Mouse (Mus musculus): ENCODE measurements around the gene Anxa11. TPM values are rescaled to one million over a fixed set of nuclear protein-coding genes. Genes with fewer than 3 reads are reported as not detected.
A peak's percentile ranks its signal among the peaks of the same experiment; 100 is the strongest.

The Anxa11 gene
- 32.0 and 34.2 TPM in 2 replicates for polyA plus RNA-seq (2015; fragmentation: Nextera tagmentation; extraction: Ambion mirVana)

DNA sequence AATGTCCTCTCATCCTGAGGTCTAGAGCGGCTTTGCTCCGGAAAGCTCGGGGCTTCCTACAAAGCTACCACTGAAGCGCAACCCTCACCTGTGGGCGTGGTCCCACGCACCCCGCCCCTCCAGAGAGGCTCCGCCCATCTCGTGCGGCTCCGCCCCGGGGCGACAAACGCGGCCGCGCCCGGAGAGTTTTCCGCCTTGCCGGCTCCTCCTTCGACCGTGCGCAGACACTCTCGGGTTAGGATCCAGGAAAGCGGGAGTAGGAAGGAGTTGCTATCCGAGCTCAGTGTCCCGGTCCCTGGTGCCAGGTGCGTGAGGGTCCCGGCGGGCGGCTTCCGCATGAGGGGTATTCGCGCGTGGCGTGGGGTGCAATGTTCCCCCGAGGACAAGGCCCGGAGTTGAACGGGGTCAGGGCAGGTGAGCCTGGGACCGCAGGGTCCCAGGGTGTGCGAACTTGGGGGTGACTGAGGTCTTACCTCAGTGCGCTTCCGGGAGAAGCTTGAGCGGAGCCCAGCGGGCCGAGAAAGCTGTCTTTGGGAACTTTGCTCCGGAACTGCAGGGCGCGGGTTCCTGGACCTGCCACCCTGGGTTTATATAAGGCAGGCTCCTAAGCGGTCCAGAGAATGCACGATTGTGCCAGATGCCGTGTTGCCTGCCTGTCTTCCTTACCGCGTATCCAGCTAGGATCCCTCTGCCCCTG is at the start of gene Anxa11:
TSS of gene Anxa11 (plus strand) at position 166 of the 697 bp plus-strand sequence.
- WGBS, result under 1% methylated on average over 54 of the region's 54 CpGs
- Histone ChIP-seq H3K4me2 (ENCODE audit: low read depth, low read length) (peak within 1 kb of the TSS; percentile 85), H3K4me1 (replicated peaks; ENCODE audit: control insufficient read depth, insufficient read depth, low read length) (peaks cover 8% of the 10 kb centered on the region), H3K9me3 (ENCODE audit: control insufficient read depth, low read length) (no peaks in the 10 kb centered on the region), H3K36me3 (ENCODE audit: control insufficient read depth, insufficient read depth, low read length) (no peaks in the 10 kb centered on the region), H3K27ac (ENCODE audit: low read length) (peak within 1 kb of the TSS; percentile 32; the same call in 1 of the 2 replicates), H3K27me3 (ENCODE audit: control insufficient read depth, insufficient read depth, low read depth, low read length) (no peaks in the 10 kb centered on the region), H3K4me3 (ENCODE audit: low read length) (peak within 1 kb of the TSS; percentile 69), H3K9ac (ENCODE audit: low read length) (peak within 1 kb of the TSS; percentile 81)
- peak; percentile 91 for ATAC-seq (ENCODE audit: low read depth)

DNA sequence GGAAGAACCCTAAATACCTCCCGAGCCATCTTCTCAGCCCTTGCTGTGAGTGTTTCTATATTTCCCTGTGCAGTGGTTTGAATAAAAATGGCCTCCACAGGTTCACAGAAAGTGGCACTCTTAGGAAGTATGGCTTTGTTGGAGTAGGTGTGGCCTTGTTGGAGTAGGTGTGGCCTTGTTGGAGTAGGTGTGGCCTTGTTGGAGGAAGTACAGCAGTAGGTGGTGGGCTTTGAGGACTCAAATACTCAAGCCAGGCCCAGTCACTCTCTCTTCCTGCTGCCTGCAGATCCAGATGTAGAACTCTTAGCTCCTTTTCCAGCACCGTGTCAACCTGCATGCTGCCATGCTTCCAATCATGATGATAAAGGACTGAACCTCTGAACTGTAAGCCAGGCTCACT is 47.6 kb upstream of the Anxa11 start:
- Histone ChIP-seq H3K36me3 (ENCODE audit: control insufficient read depth, insufficient read depth, low read length) (no peaks in the 10 kb centered on the region), H3K27ac (ENCODE audit: low read length) (no peak overlapping the region)
- 99% methylated on average over 2 of the region's 2 CpGs for WGBS

DNA sequence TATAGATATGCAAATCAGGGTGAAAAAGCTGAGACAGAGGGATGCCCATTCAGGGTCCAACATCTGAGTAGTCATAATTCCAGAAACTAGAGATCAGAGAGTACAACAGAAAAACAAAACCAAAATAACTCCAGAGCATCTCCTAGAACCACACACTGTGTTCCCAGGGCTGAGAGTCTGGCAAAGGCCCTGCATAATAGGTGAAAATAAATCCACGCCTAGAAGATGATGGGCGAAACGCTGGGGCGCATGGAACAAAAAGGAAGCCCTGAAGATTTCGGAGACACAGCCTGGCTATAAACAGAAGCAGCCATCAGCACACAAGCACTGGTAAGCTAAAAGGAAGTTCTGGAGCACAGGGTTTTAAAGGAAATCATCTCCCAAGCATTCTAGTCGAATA is 46.9 kb upstream of the Anxa11 start:
- Histone ChIP-seq H3K9ac (ENCODE audit: low read length) (no peak overlapping the region), H3K4me2 (ENCODE audit: low read depth, low read length) (no peak overlapping the region), H3K36me3 (ENCODE audit: control insufficient read depth, insufficient read depth, low read length) (no peaks in the 10 kb centered on the region)

More for the DNA sequence above, 47.6 kb upstream of the Anxa11 start:
- no peak overlapping the region for H3K4me3 ChIP-seq (ENCODE audit: low read length)
- no peaks in the 10 kb centered on the region for H3K27me3 ChIP-seq (ENCODE audit: control insufficient read depth, insufficient read depth, low read depth, low read length)
- no peak for ATAC-seq (ENCODE audit: low read depth)
- H3K9me3 ChIP-seq (ENCODE audit: control insufficient read depth, low read length), result no peaks in the 10 kb centered on the region
- no peak overlapping the region for H3K4me2 ChIP-seq (ENCODE audit: low read depth, low read length)
- no peak overlapping the region for H3K9ac ChIP-seq (ENCODE audit: low read length)
- H3K4me1 ChIP-seq (replicated peaks; ENCODE audit: control insufficient read depth, insufficient read depth, low read length), result 0 out of 2 replicates have a peak, but pooled peaks cover 5% of the 10 kb centered on the region

DNA sequence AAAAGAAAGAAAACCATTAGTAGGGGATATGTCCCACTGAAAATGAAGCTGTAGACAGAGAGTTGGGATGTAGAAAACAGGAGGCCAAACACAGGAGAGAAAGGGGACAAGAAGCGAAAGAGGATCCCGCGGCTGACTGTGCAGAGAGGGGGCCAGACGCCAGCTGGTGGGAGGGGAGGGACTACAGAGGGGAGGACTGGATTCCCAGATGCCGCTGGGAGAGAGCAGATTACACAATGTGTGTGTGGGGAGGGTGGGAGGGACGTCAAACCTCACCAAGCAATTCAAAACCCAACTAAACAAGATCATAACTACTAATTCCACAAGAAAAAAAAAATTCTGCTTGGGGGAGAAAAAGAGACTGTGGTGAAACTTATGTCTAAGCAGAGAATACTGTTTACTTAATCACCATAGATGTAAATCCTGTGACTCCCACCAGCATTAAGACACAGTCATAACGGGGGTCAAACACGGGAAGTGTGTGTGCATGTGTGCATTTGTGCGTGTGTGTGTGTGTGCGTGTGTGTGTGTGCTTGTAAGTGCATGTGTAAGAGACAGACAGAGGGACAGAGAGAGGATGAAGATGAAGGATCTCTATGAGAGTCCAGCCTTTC is 46.3 kb upstream of the Anxa11 start:
- H3K4me1 ChIP-seq (replicated peaks; ENCODE audit: control insufficient read depth, insufficient read depth, low read length), result peaks cover 3% of the 10 kb centered on the region; the same call in 1 of the 2 replicates
- H3K4me2 ChIP-seq (ENCODE audit: low read depth, low read length), result no peak overlapping the region
- peak overlapping the region; percentile 67 for H3K27ac ChIP-seq (ENCODE audit: low read length)
- no peak overlapping the region for H3K4me3 ChIP-seq (ENCODE audit: low read length)
- H3K27me3 ChIP-seq (ENCODE audit: control insufficient read depth, insufficient read depth, low read depth, low read length), result no peaks in the 10 kb centered on the region
- 23% methylated on average over 10 of the region's 10 CpGs for WGBS
- H3K9ac ChIP-seq (ENCODE audit: low read length), result no peak overlapping the region
- H3K9me3 ChIP-seq (ENCODE audit: control insufficient read depth, low read length), result no peaks in the 10 kb centered on the region
- peak; percentile 90 for ATAC-seq (ENCODE audit: low read depth)
- H3K36me3 ChIP-seq (ENCODE audit: control insufficient read depth, insufficient read depth, low read length), result no peaks in the 10 kb centered on the region

More for the DNA sequence above, 46.9 kb upstream of the Anxa11 start:
- Histone ChIP-seq H3K27ac (ENCODE audit: low read length) (peak overlapping the region; percentile 66), H3K27me3 (ENCODE audit: control insufficient read depth, insufficient read depth, low read depth, low read length) (no peaks in the 10 kb centered on the region), H3K9me3 (ENCODE audit: control insufficient read depth, low read length) (no peaks in the 10 kb centered on the region), H3K4me1 (replicated peaks; ENCODE audit: control insufficient read depth, insufficient read depth, low read length) (peaks cover 5% of the 10 kb centered on the region; the same call in 1 of the 2 replicates), H3K4me3 (ENCODE audit: low read length) (no peak overlapping the region)
- no peak for ATAC-seq (ENCODE audit: low read depth)
- WGBS, result 62% methylated on average over 6 of the region's 6 CpGs

GRCm38 (mm10) chr14:25796619-25797018 is 45.3 kb upstream of the Anxa11 start:
- H3K9me3 ChIP-seq (ENCODE audit: control insufficient read depth, low read length), result no peaks in the 10 kb centered on the region
- peaks cover 3% of the 10 kb centered on the region; the same call in 1 of the 2 replicates for H3K4me1 ChIP-seq (replicated peaks; ENCODE audit: control insufficient read depth, insufficient read depth, low read length)
- H3K27me3 ChIP-seq (ENCODE audit: control insufficient read depth, insufficient read depth, low read depth, low read length), result no peaks in the 10 kb centered on the region
- no peak overlapping the region for H3K4me2 ChIP-seq (ENCODE audit: low read depth, low read length)
- H3K36me3 ChIP-seq (ENCODE audit: control insufficient read depth, insufficient read depth, low read length), result no peaks in the 10 kb centered on the region
- H3K27ac ChIP-seq (ENCODE audit: low read length), result no peak overlapping the region; the same call in 1 of the 2 replicates
- no peak for ATAC-seq (ENCODE audit: low read depth)
- 71% methylated on average over 7 of the region's 7 CpGs for WGBS
- H3K4me3 ChIP-seq (ENCODE audit: low read length), result no peak overlapping the region
- H3K9ac ChIP-seq (ENCODE audit: low read length), result no peak overlapping the region

DNA sequence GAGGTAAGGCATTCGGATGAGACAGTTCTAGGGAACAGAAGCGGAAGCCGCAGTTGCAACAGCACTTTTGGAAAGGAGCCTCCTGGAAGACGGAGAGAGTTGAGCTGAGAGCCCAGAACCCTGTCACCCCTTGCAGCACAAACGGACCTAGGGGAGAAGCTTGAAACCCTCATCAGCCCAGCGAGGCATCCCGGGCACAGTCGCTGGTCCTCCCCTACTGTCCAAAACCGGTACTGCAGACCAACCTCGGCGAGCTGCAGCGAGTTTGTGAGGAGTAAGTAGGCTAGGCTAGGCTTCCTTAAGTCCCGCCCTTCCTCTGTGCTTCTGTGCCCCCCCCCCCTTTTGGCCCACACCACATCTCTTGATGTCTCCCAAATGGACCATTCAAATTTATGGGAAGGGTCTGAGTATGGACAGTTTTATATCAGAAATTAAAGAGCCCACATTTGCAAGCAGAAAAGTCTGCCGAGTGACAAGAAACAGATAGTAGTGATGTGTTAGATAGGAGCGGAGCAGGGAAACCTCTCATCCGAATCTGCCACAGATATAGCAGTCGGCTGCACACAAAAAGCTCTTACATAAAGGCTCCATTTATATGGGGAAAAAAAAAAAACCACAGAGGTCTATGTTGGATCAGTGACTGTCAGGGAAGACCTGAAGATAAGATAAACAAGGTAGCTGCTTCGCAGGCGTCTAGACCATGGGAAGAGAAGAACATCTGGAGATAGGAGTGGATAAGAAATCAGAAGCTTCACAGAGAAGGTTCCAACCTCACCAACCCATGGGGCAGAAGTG is 41.6 kb upstream of the Anxa11 start:
- ATAC-seq (ENCODE audit: low read depth), result peak; percentile 70
- H3K9me3 ChIP-seq (ENCODE audit: control insufficient read depth, low read length), result no peaks in the 10 kb centered on the region
- no peaks in the 10 kb centered on the region for H3K27me3 ChIP-seq (ENCODE audit: control insufficient read depth, insufficient read depth, low read depth, low read length)
- no peak overlapping the region for H3K4me2 ChIP-seq (ENCODE audit: low read depth, low read length)
- no peaks in the 10 kb centered on the region for H3K36me3 ChIP-seq (ENCODE audit: control insufficient read depth, insufficient read depth, low read length)
- H3K4me3 ChIP-seq (ENCODE audit: low read length), result no peak overlapping the region
- H3K9ac ChIP-seq (ENCODE audit: low read length), result no peak overlapping the region
- H3K4me1 ChIP-seq (replicated peaks; ENCODE audit: control insufficient read depth, insufficient read depth, low read length), result no peaks in the 10 kb centered on the region; the same call in 1 of the 2 replicates
- H3K27ac ChIP-seq (ENCODE audit: low read length), result no peak overlapping the region
- whole genome bisulfite sequencing, result 16% methylated on average over 19 of the region's 19 CpGs

GRCm38 (mm10) chr14:25802511-25802910 is 39.4 kb upstream of the Anxa11 start:
- Histone ChIP-seq H3K27ac (ENCODE audit: low read length) (0 out of 2 replicates have a peak overlapping the region, but pooled peaks have one; percentile 4), H3K4me1 (replicated peaks; ENCODE audit: control insufficient read depth, insufficient read depth, low read length) (no peaks in the 10 kb centered on the region; the same call in 1 of the 2 replicates), H3K9ac (ENCODE audit: low read length) (no peak overlapping the region), H3K27me3 (ENCODE audit: control insufficient read depth, insufficient read depth, low read depth, low read length) (no peaks in the 10 kb centered on the region), H3K4me2 (ENCODE audit: low read depth, low read length) (no peak overlapping the region), H3K4me3 (ENCODE audit: low read length) (no peak overlapping the region), H3K9me3 (ENCODE audit: control insufficient read depth, low read length) (no peaks in the 10 kb centered on the region), H3K36me3 (ENCODE audit: control insufficient read depth, insufficient read depth, low read length) (no peaks in the 10 kb centered on the region)
- peak; percentile 41; the same call in 1 of the 2 replicates for ATAC-seq (ENCODE audit: low read depth)

DNA sequence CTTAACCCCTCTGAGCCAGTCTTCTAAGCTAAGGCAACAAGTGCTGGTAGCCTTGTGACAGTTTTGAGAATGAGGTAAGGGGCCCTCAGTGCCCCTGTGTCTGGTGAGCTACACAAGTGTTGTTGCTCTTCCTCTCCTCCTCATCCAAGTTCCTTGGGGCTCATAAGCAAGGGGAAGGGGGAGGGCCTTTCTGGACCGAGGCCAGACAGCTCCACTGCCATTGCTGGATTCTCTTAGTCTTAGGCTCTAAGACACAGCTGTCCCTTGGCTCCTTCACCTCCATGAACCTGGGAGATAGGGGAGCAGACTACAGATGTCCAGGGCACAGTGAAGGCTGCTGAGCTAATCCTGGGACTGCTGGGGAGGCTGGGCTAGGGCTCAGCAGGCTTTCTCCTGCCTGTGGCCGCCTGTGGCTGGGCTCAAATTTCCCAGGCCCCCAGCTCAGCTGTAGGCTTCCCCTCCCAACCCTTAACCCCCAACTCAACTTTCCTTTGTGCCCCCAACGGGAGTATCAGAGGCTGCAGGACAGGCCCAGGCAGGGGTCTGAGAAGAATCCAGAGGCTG is 38.6 kb upstream of the Anxa11 start:
- 43% methylated on average over 3 of the region's 3 CpGs for WGBS
- Histone ChIP-seq H3K9ac (ENCODE audit: low read length) (no peak overlapping the region), H3K27ac (ENCODE audit: low read length) (no peak overlapping the region), H3K4me3 (ENCODE audit: low read length) (no peak overlapping the region), H3K9me3 (ENCODE audit: control insufficient read depth, low read length) (no peaks in the 10 kb centered on the region), H3K4me2 (ENCODE audit: low read depth, low read length) (no peak overlapping the region), H3K27me3 (ENCODE audit: control insufficient read depth, insufficient read depth, low read depth, low read length) (no peaks in the 10 kb centered on the region), H3K36me3 (ENCODE audit: control insufficient read depth, insufficient read depth, low read length) (no peaks in the 10 kb centered on the region), H3K4me1 (replicated peaks; ENCODE audit: control insufficient read depth, insufficient read depth, low read length) (no peaks in the 10 kb centered on the region; the same call in 1 of the 2 replicates)
- ATAC-seq (ENCODE audit: low read depth), result no peak; the same call in 1 of the 2 replicates
